Comparison of ENCODE assay signal across 1 mouse cellular context in the genomic region with DNA sequence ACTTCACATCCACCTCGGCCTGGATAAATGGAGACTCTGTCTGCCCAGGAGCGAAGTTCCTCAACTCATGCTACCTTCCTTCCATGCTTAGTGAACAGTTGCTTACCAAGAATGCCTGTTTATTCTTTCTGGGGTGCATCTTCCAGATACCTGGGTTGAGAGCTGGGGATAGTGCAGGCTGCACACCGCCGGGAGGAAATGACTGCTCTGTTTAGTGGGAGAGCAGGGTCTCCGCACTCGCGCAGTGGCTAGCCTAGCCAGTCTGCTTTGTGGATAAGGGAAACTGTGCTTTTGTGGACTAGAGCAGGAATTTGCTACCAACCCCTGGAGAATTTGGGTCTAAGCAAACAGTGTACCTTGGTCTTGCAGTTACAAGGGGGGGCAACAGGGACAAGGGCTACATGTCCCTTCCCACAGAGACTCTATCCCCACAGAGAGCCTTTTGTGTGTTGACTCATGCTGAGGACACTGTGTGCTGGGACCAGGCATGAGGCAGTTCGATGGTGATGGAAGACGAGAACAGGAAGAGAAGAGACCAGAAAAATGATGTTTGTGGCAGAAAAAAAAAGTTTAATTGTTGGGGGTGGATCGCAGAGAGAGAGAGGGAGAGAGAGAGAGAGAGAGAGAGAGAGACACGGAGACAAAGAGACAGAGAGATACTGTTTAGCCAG.
TF ChIP-seq lines count a peak whose summit lies in the region.

No protein-coding gene starts in this region.

TF ChIP-seq in CH12.LX, 34 proteins besides CTCF, POLR2A, EP300 and RAD21:
- no peak for TF ChIP-seq KAT2A (IDR thresholded peaks at IDR 0.05; ENCODE audit: insufficient replicate concordance, low read length)
- no peak for TF ChIP-seq HCFC1 (IDR thresholded peaks at IDR 0.05; ENCODE audit: low read depth, low read length)
- peak; percentile 38; the same call in 1 of the 2 replicates for TF ChIP-seq MAX (IDR thresholded peaks at IDR 0.05; ENCODE audit: low read length)
- peak; percentile 59; the same call in 1 of the 2 replicates for TF ChIP-seq MXI1 (IDR thresholded peaks at IDR 0.05; ENCODE audit: low read depth, low read length)
- TF ChIP-seq RCOR1 (conservative IDR thresholded peaks at IDR 0.05; ENCODE audit: low read depth, low read length), result no peak
- peak; percentile 8; the same call in 1 of the 2 replicates for TF ChIP-seq JUN (IDR thresholded peaks at IDR 0.05; ENCODE audit: insufficient read depth, low read depth, low read length)
- TF ChIP-seq UBTF (IDR thresholded peaks at IDR 0.05; ENCODE audit: low read depth, low read length), result no peak
- TF ChIP-seq ZC3H11A (IDR thresholded peaks at IDR 0.05; ENCODE audit: low read depth, low read length), result no peak
- no peak for TF ChIP-seq NELFE (IDR thresholded peaks at IDR 0.05; ENCODE audit: low read depth, low read length)
- peak; percentile 36; the same call in 1 of the 2 replicates for TF ChIP-seq CHD2 (IDR thresholded peaks at IDR 0.05; ENCODE audit: low read length)
- no peak for TF ChIP-seq GABPA (IDR thresholded peaks at IDR 0.05; ENCODE audit: insufficient replicate concordance, low read depth, low read length)
- TF ChIP-seq CHD1 (IDR thresholded peaks at IDR 0.05; ENCODE audit: low read depth, low read length), result peak; percentile 89
- peak; percentile 53 for TF ChIP-seq ZNF384 (IDR thresholded peaks at IDR 0.05; ENCODE audit: low read depth, low read length)
- TF ChIP-seq PAX5 (IDR thresholded peaks at IDR 0.05; ENCODE audit: low read length), result no peak
- TF ChIP-seq SIN3A (IDR thresholded peaks at IDR 0.05; ENCODE audit: low read length), result peak; percentile 50; the same call in 1 of the 2 replicates
- no peak for TF ChIP-seq JUND (conservative IDR thresholded peaks at IDR 0.05; ENCODE audit: low read depth, low read length)
- peak; percentile 36; the same call in 1 of the 2 replicates for TF ChIP-seq TCF12 (IDR thresholded peaks at IDR 0.05; ENCODE audit: low read depth, low read length)
- TF ChIP-seq ELF1 (IDR thresholded peaks at IDR 0.05; ENCODE audit: low read depth, low read length), result no peak
- TF ChIP-seq BHLHE40 (IDR thresholded peaks at IDR 0.05; ENCODE audit: low read depth, low read length), result 0 out of 2 replicates have a peak, but pooled peaks have one; percentile 4
- TF ChIP-seq SMC3 (IDR thresholded peaks at IDR 0.05; ENCODE audit: low read depth, low read length), result no peak
- no peak for TF ChIP-seq POLR2AphosphoS2 (IDR thresholded peaks at IDR 0.05; ENCODE audit: low read depth, low read length)
